Mouse (Mus musculus) hindbrain, embryonic 11.5 days (tissue): Measurements from ENCODE around the gene Efnb2. TPM values are rescaled to one million over a fixed set of nuclear protein-coding genes. Genes with fewer than 3 reads are reported as not detected.
A peak's percentile ranks its signal among the peaks of the same experiment; 100 is the strongest.

ENCODE experiments used
- ATAC-seq: fragments of 200-750 bp; cut with Nextera tagmentation; 2 replicates; pipeline ENCODE4 v1.8.0; 2017; ENCODE audit warnings: mild to moderate bottlenecking, moderate TSS enrichment, moderate library complexity; ENCODE audit not compliant: low FRiP score
- DNase-seq: peaks from one replicate; pipeline ENCODE4 v3.0.0-alpha.2; 2015; ENCODE audit warnings: low spot score
- H3K27ac ChIP-seq: fragments of 300-500 bp; sonication (generic); 2 replicates; pipeline ENCODE4 v1.5.1; 2014; ENCODE audit warnings: mild to moderate bottlenecking, low read depth, low read length
- H3K27me3 ChIP-seq: fragments of 300-500 bp; sonication (generic); 2 replicates; pipeline ENCODE4 v1.6.1; 2014; ENCODE audit warnings: mild to moderate bottlenecking, low read length, moderate library complexity, mixed read lengths; ENCODE audit not compliant: control insufficient read depth, insufficient read depth
- H3K36me3 ChIP-seq: fragments of 300-500 bp; sonication (generic); 2 replicates; pipeline ENCODE4 v1.6.1; 2014; ENCODE audit warnings: mild to moderate bottlenecking, low read length, moderate library complexity, mixed read lengths; ENCODE audit not compliant: control insufficient read depth, insufficient read depth
- H3K4me1 ChIP-seq: fragments of 300-500 bp; sonication (generic); replicated peaks from 2 replicates; pipeline ENCODE4 v1.6.1; 2014; ENCODE audit warnings: low read length, mixed read lengths; ENCODE audit not compliant: control insufficient read depth, insufficient read depth
- H3K4me2 ChIP-seq: fragments of 300-500 bp; sonication (generic); replicated peaks from 2 replicates; pipeline ENCODE4 v1.6.1; 2014; ENCODE audit warnings: mild to moderate bottlenecking, low read depth, low read length
- H3K4me3 ChIP-seq: fragments of 300-500 bp; sonication (generic); 2 replicates; pipeline ENCODE4 v1.5.1; 2014; ENCODE audit warnings: low read depth, low read length
- H3K9ac ChIP-seq: fragments of 300-500 bp; sonication (generic); 2 replicates; pipeline ENCODE4 v1.6.1; 2014; ENCODE audit warnings: low read depth, low read length
- H3K9me3 ChIP-seq: fragments of 300-500 bp; sonication (generic); 2 replicates; pipeline ENCODE4 v1.6.1; 2016; ENCODE audit warnings: low read length; ENCODE audit not compliant: control insufficient read depth
- WGBS: fragments of 180-500 bp; shearing (Covaris S2); extraction: QIAGEN DNeasy Blood & Tissue Kit; methylation state at CpG from one replicate; pipeline ENCODE4 v1.1.7; 2014; 5-methylcytosine and 5-hydroxymethylcytosine counted together
- polyA plus RNA-seq: library from polyadenylated mRNA; unstranded; fragments of >200 nt; fragmentation: Nextera tagmentation; extraction: Ambion mirVana; gene quantifications from 2 replicates; pipeline ENCODE4 v1.2.1, GENCODE M21; 2014

Gene Efnb2
- polyA plus RNA-seq, 1 experiment from 2014 or later = 36.3 TPM

- peaks cover 9% of the 10 kb centered on the region; the same call in 1 of the 2 replicates for H3K4me1 ChIP-seq
- 94% methylated on average over 6 of the region's 6 CpGs for WGBS
- H3K27ac ChIP-seq = no peak overlapping the region
- H3K4me3 ChIP-seq = no peak overlapping the region
- no peaks in the 10 kb centered on the region for H3K27me3 ChIP-seq
- no peaks in the 10 kb centered on the region for H3K9me3 ChIP-seq
- H3K36me3 ChIP-seq = no peaks in the 10 kb centered on the region
- H3K4me2 ChIP-seq = no peak overlapping the region
- DNase-seq = no peak
- no peak for ATAC-seq
- no peak overlapping the region for H3K9ac ChIP-seq
Observed at GRCm38 (mm10) chr8:8593371-8593770, 67.7 kb downstream of the Efnb2 start.

GRCm38 (mm10) chr8:8592331-8592730 is 68.7 kb downstream of the Efnb2 start:
- DNase-seq (no peak), ATAC-seq (no peak)
- Histone ChIP-seq H3K36me3 (no peaks in the 10 kb centered on the region), H3K27me3 (no peaks in the 10 kb centered on the region), H3K4me1 (peaks cover 2% of the 10 kb centered on the region; the same call in 1 of the 2 replicates), H3K4me3 (no peak overlapping the region), H3K9ac (no peak overlapping the region), H3K27ac (no peak overlapping the region), H3K4me2 (no peak overlapping the region), H3K9me3 (no peaks in the 10 kb centered on the region)
- 88% methylated on average over 3 of the region's 3 CpGs for WGBS

GRCm38 (mm10) chr8:8583981-8584377 is 77.1 kb downstream of the Efnb2 start:
- H3K9ac ChIP-seq = no peak overlapping the region
- no peak for DNase-seq
- no peaks in the 10 kb centered on the region for H3K36me3 ChIP-seq
- H3K4me1 ChIP-seq = no peaks in the 10 kb centered on the region
- no peak for ATAC-seq
- H3K4me3 ChIP-seq = no peak overlapping the region
- H3K27me3 ChIP-seq = no peaks in the 10 kb centered on the region; the same call in 1 of the 2 replicates
- WGBS = 82% methylated on average over 4 of the region's 4 CpGs
- no peak overlapping the region for H3K27ac ChIP-seq
- H3K9me3 ChIP-seq = no peaks in the 10 kb centered on the region
- no peak overlapping the region for H3K4me2 ChIP-seq

GRCm38 (mm10) chr8:8583290-8583980 is 77.6 kb downstream of the Efnb2 start:
- no peaks in the 10 kb centered on the region for H3K4me1 ChIP-seq
- WGBS = 94% methylated on average over 4 of the region's 4 CpGs
- no peak overlapping the region for H3K4me2 ChIP-seq
- no peak for DNase-seq
- no peaks in the 10 kb centered on the region for H3K9me3 ChIP-seq
- H3K27ac ChIP-seq = no peak overlapping the region
- no peak overlapping the region for H3K4me3 ChIP-seq
- ATAC-seq = no peak
- no peaks in the 10 kb centered on the region for H3K36me3 ChIP-seq
- no peak overlapping the region for H3K9ac ChIP-seq
- no peaks in the 10 kb centered on the region; the same call in 1 of the 2 replicates for H3K27me3 ChIP-seq

- peak; percentile 27 for DNase-seq
- no peaks in the 10 kb centered on the region for H3K27me3 ChIP-seq
- no peak overlapping the region for H3K4me3 ChIP-seq
- no peak overlapping the region; the same call in 1 of the 2 replicates for H3K4me2 ChIP-seq
- no peaks in the 10 kb centered on the region for H3K9me3 ChIP-seq
- no peaks in the 10 kb centered on the region for H3K36me3 ChIP-seq
- H3K4me1 ChIP-seq = 0 out of 2 replicates have a peak, but pooled peaks cover 3% of the 10 kb centered on the region
- WGBS = 44% methylated on average over 11 of the region's 11 CpGs
- H3K9ac ChIP-seq = no peak overlapping the region
- peak; percentile 25; the same call in 1 of the 2 replicates for ATAC-seq
- no peak overlapping the region for H3K27ac ChIP-seq
Observed at GRCm38 (mm10) chr8:8577770-8578303, 83.2 kb downstream of the Efnb2 start.

- WGBS = 93% methylated on average over 6 of the region's 6 CpGs
- Histone ChIP-seq H3K36me3 (no peaks in the 10 kb centered on the region), H3K4me3 (no peak overlapping the region), H3K9me3 (no peaks in the 10 kb centered on the region), H3K9ac (no peak overlapping the region), H3K27me3 (no peaks in the 10 kb centered on the region), H3K27ac (no peak overlapping the region), H3K4me2 (no peak overlapping the region), H3K4me1 (0 out of 2 replicates have a peak, but pooled peaks cover 3% of the 10 kb centered on the region)
- ATAC-seq (no peak), DNase-seq (no peak)
Observed at GRCm38 (mm10) chr8:8576833-8577232, 84.2 kb downstream of the Efnb2 start.

GRCm38 (mm10) chr8:8576286-8576685 is 84.8 kb downstream of the Efnb2 start:
- Histone ChIP-seq H3K9ac (no peak overlapping the region), H3K36me3 (no peaks in the 10 kb centered on the region), H3K4me2 (no peak overlapping the region), H3K4me3 (no peak overlapping the region), H3K4me1 (0 out of 2 replicates have a peak, but pooled peaks cover 3% of the 10 kb centered on the region), H3K9me3 (no peaks in the 10 kb centered on the region), H3K27me3 (no peaks in the 10 kb centered on the region), H3K27ac (no peak overlapping the region)
- WGBS = 47% methylated on average over 5 of the region's 6 CpGs
- peak; percentile 16 for DNase-seq
- ATAC-seq = no peak

GRCm38 (mm10) chr8:8574521-8575499 is 86.2 kb downstream of the Efnb2 start:
- no peak overlapping the region for H3K27ac ChIP-seq
- H3K9me3 ChIP-seq = no peaks in the 10 kb centered on the region
- H3K9ac ChIP-seq = no peak overlapping the region
- 34% methylated on average over 19 of the region's 19 CpGs for WGBS
- H3K4me3 ChIP-seq = no peak overlapping the region
- DNase-seq (peak; percentile 84), ATAC-seq (peak; percentile 91)
- no peak overlapping the region for H3K4me2 ChIP-seq
- 0 out of 2 replicates have a peak, but pooled peaks cover 3% of the 10 kb centered on the region for H3K4me1 ChIP-seq
- no peaks in the 10 kb centered on the region for H3K27me3 ChIP-seq
- no peaks in the 10 kb centered on the region for H3K36me3 ChIP-seq
